Mouse (Mus musculus) fibroblast of lung, adult 2 months (primary cell): ENCODE results near the gene Mslnl.

Experiments used
- DNase-seq: peaks from one replicate; pipeline ENCODE4 v3.0.0-alpha.2; 2011; ENCODE audit warnings: low read depth

Mslnl gene

DNA sequence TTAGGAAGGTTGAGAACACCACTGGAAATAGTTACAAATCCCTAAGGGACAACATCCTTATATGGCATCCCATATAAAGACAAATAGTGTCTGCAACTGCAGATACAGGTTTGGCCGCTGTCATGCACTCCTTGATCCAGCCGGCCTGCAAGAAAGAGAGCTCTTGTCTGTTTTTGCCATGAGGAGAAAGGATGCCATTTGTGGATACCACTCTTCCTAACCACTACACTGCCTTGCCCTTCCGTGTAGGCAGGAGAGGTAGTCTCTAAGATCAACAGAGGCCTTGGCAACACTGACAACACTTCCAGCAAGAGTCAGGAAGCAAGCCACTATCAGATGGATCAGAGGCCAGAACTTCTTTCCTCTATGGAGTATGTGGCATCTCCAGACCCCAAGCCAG lies 50.4 kb downstream of the Mslnl start, which contains the start of gene Ccdc78:
Gene Ccdc78, plus strand, starts transcription at position 301 of the 400 bp plus-strand sequence.
- DNase-seq, result no peak

GRCm38 (mm10) chr17:25786781-25787504 lies 51.1 kb downstream of the Mslnl start:
- no peak for DNase-seq

GRCm38 (mm10) chr17:25791320-25791842 lies 55.5 kb downstream of the Mslnl start:
- no peak for DNase-seq

DNA sequence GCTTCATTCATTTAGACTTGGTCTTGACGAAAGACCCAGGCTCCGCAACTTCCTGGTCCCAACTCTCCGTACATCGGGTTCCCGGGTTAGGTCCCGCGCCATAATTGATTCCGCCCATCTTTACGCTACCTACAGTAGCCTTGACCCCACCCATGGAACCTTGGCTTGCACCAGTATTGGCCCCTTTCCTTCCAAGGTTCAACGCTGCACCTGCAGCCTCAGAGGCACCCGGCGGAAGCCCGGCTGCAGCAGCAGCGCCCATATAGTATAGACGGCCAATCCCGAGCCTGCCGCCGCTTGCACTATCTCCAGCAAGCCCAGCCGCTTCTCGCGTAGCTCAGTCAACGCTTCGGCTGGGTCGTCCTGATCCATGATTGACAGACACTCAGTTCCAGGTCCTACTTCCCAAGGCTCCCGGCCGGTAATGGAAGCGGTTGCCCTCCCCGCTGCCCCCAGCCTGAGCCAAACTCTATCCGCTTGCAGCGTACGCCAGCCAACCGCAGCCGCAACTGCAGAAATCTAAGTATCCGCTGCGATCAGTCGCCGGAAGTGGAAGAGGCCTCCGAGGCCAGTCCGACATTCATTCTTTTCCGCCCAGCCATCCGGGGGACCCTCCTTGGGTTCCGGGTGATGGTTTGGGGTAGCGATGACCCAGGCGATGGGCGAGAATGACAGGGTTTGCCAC lies 56.1 kb downstream of the Mslnl start:
- DNase-seq, result peak; percentile 57

- no peak for DNase-seq
These were observed 56.8 kb downstream of the Mslnl start, which contains the start of gene Fam173a for GRCm38 (mm10) chr17:25792615-25793014. Gene Fam173a (minus strand): TSS chr17:25792901.

DNA sequence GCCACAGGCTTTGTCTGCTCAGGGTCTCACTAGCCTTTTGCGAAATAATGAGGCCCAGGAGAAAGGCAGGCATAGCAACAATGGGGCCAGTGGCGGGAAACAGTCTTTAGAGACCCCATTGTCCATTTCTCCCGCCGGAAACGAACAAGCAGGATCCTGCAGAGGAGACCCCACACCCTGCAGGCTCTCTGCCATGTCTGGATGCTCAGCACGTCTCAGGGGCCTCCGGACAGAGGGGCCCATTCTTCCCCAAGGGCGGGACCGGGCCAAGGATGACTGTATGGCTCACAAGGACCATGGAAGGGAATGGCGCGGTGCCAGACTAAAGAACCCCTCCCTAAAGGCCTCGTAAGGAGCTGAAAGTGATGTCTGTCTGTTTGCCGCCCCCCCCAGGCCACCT lies 58.4 kb downstream of the Mslnl start:
- DNase-seq, result no peak

- no peak for DNase-seq
These were observed 59.2 kb downstream of the Mslnl start for GRCm38 (mm10) chr17:25794998-25795397.

DNA sequence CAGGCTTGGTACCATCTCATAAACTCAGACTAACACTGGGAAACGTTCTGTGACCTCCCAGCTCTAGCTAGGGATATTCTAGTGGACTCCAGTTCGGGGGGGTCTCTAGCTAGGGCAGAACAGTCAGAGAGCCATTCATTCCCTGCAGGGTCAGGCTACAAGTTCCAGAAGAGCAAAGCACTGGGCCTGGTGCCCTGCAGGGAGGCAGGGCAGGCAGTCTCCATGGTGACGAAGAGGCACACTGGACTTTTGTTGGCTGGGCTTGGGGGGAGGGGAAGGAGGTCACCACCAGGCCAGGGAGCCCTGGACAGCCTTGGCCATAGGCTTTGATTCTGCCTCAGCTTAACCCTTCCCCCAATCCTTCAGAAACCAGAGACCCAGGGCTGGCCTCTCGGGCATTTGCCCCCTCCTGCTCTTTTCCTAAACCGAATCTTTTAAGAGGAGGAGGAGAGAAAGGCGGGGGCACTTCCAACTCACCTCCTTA lies 59.8 kb downstream of the Mslnl start, which contains the start of gene AC134908.4:
Gene AC134908.4, minus strand, starts transcription at position 51 of the 484 bp plus-strand sequence.
- no peak for DNase-seq

DNA sequence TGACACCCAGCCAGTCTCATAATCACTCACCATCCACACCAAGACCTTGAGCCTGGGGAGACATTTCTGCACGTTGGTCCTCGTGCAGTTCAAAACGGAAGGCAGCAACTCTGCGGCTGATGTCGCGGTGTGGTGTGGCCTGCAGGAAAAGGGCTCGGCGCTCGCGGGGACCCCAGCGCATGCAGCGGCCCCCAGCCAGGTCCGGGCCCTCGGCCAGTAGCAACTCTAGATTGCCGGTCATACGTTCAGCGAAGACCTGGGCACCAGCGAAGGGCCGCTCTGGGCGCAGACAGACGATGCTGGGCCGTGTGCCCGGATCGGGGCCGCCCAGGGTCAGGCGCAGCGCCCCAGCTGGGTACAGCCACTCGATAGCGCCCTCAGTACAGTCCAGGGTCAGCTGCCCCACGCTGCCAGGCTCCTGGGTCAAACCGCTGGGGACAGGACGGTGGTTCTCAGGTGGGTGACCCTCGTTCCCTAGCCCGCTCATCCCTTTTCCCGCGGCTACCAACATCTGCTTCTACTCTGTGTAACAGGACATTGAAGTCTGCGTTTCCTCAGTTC lies 60.4 kb downstream of the Mslnl start:
- DNase-seq, result no peak

DNA sequence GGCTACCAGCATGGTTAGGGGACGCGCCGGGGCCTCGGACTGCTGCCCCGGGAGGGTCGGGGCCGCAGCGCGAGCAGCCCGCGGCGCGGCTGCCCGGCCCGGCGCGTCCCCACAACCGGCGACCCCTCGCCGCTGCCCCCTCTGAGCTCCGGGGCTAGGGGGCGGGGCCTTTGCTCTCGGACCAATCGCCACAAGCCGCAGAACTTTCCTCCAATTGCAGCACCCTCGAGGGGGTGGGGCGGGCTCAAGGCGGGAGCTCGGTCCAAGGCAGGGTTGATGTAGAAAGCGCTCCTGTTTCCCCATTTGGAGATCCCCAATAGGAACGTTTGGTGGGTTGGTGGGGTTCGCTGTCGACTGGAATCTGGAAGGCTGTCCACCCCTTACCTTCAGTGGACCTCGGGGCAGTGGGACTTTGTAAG lies 61.1 kb downstream of the Mslnl start, which contains the start of gene Metrn:
Gene Metrn, minus strand, starts transcription at position 186 of the 419 bp plus-strand sequence.
- DNase-seq, result peak; percentile 26
